Mouse (Mus musculus) cerebellum, adult 2 months (tissue): ENCODE measurements around the gene Mrpl14. TPM values are rescaled to one million over a fixed set of nuclear protein-coding genes. Genes with fewer than 3 reads are reported as not detected.
A peak's percentile ranks its signal among the peaks of the same experiment; 100 is the strongest.

Experiments
- DNase-seq, 2 experiments: peaks; one replicate each; pipeline ENCODE4 v3.0.0; 2021
- H3K27ac ChIP-seq: fragments of 200-500 bp; 2 replicates; pipeline ENCODE4 v1.5.1; 2012; ENCODE audit warnings: low read length, control low read depth, inconsistent platforms; ENCODE audit not compliant: insufficient read depth
- H3K27me3 ChIP-seq: fragments of 200-500 bp; 2 replicates; pipeline ENCODE4 v1.6.1; 2012; ENCODE audit warnings: inconsistent platforms, mild to moderate bottlenecking, low read length, moderate library complexity; ENCODE audit not compliant: control insufficient read depth, insufficient read depth
- H3K4me1 ChIP-seq: fragments of 200-500 bp; 2 replicates; pipeline ENCODE4 v1.6.1; 2011; ENCODE audit warnings: low read length; ENCODE audit not compliant: control insufficient read depth, insufficient read depth
- H3K4me3 ChIP-seq: fragments of 200-500 bp; replicated peaks from 2 replicates; pipeline ENCODE3; 2011; ENCODE audit warnings: mild to moderate bottlenecking, low read depth, low read length, control low read depth; ENCODE audit not compliant: insufficient read depth
- CTCF ChIP-seq: fragments of 200-500 bp; IDR thresholded peaks from 2 replicates; pipeline ENCODE4 v1.5.1; 2011; ENCODE audit warnings: low read depth, mild to moderate bottlenecking, control low read depth, low read length, moderate library complexity, borderline replicate concordance; ENCODE audit not compliant: insufficient read depth
- POLR2A ChIP-seq: fragments of 200-500 bp; IDR thresholded peaks from 2 replicates; pipeline ENCODE4 v1.6.1; 2011; ENCODE audit warnings: low read length, control low read depth, borderline replicate concordance; ENCODE audit not compliant: insufficient read depth
- WGBS: fragments of 180-500 bp; shearing (Covaris S2); methylation state at CpG from one replicate; pipeline ENCODE4 v1.1.7; 2018; 5-methylcytosine and 5-hydroxymethylcytosine counted together
- polyA plus RNA-seq: library from polyadenylated mRNA; depleted of rRNA; stranded (reverse); fragments of >200 nt; gene quantifications from 2 replicates; pipeline ENCODE4 v1.2.3, GENCODE M21; 2012; rRNA removed

The Mrpl14 gene
- polyA plus RNA-seq, 1 experiment = 78.4 TPM

- Histone ChIP-seq H3K27me3 (no peaks in the 10 kb centered on the region), H3K4me1 (peaks cover 16% of the 10 kb centered on the region), H3K27ac (peak overlapping the region; percentile 19), H3K4me3 (peak overlapping the region; percentile 71)
- WGBS = 30% methylated on average over 10 of the region's 10 CpGs
- DNase-seq = peak in 1 of 2 experiments; percentile 31
- no peak for TF ChIP-seq POLR2A
- TF ChIP-seq CTCF = no peak
Observed at GRCm38 (mm10) chr17:45737078-45737601, 51.0 kb downstream of the Mrpl14 start.

- Histone ChIP-seq H3K4me1 (no peaks in the 10 kb centered on the region), H3K27me3 (no peaks in the 10 kb centered on the region), H3K27ac (no peak overlapping the region), H3K4me3 (no peak overlapping the region)
- DNase-seq = no peak
- 70% methylated on average over 13 of the region's 13 CpGs for WGBS
- TF ChIP-seq CTCF (no peak), POLR2A (no peak)
Observed at GRCm38 (mm10) chr17:45742371-45743147, 56.4 kb downstream of the Mrpl14 start.

DNA sequence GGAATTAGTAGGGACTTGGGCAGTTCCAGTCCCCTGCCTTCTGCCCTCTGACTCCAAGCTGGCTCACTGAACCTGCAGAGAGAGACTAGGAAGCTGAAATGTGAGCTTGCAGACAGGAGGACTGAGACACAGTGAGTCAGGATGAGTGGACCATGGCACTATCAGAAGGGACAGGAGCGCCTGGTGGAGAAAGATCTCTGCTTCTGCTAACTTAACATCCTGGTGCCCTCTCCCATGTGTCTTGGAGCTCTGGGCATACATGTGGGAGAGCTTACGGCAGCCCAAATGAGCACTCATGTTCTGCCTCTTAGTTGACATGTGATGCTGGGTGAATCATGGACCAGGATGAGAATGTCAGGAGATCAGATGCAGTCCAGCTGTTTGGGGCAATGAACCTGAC lies 59.5 kb downstream of the Mrpl14 start:
- Histone ChIP-seq H3K4me3 (no peak overlapping the region), H3K27me3 (no peaks in the 10 kb centered on the region), H3K27ac (no peak overlapping the region), H3K4me1 (peaks cover 14% of the 10 kb centered on the region)
- DNase-seq = no peak
- TF ChIP-seq CTCF (no peak), POLR2A (no peak)
- 98% methylated on average over 2 of the region's 2 CpGs for WGBS

GRCm38 (mm10) chr17:45746755-45747154 lies 60.6 kb downstream of the Mrpl14 start:
- no peak for TF ChIP-seq CTCF
- no peak for TF ChIP-seq POLR2A
- DNase-seq = no peak
- WGBS = 68% methylated on average over 12 of the region's 12 CpGs
- peaks cover 14% of the 10 kb centered on the region for H3K4me1 ChIP-seq
- no peak overlapping the region for H3K4me3 ChIP-seq
- no peaks in the 10 kb centered on the region for H3K27me3 ChIP-seq
- H3K27ac ChIP-seq = no peak overlapping the region

GRCm38 (mm10) chr17:45747293-45747692 lies 61.2 kb downstream of the Mrpl14 start:
- DNase-seq = no peak

More at GRCm38 (mm10) chr17:45747293-45747692, 61.2 kb downstream of the Mrpl14 start:
- 94% methylated on average over 4 of the region's 4 CpGs for WGBS
- Histone ChIP-seq H3K4me1 (peaks cover 14% of the 10 kb centered on the region), H3K27me3 (no peaks in the 10 kb centered on the region), H3K4me3 (no peak overlapping the region), H3K27ac (no peak overlapping the region)
- TF ChIP-seq CTCF = no peak

Other genes starting within 250 kb of the Mrpl14 start
- 2.6 TPM in 2 replicates for gene Spats1, start 210.9 kb upstream of the Mrpl14 start, polyA plus RNA-seq
- gene Aars2, start 179.5 kb upstream of the Mrpl14 start, polyA plus RNA-seq = 43.9 and 44.3 TPM in 2 replicates
- gene Tcte1, start 162.9 kb upstream of the Mrpl14 start, polyA plus RNA-seq = 0.61 and 0.74 TPM in 2 replicates
- 125 and 130 TPM in 2 replicates for gene Tmem151b, start 136.6 kb upstream of the Mrpl14 start, polyA plus RNA-seq
- gene Nfkbie, start 130.6 kb upstream of the Mrpl14 start, polyA plus RNA-seq = 12.5 and 13.5 TPM in 2 replicates
- 71.3 and 74.0 TPM in 2 replicates for gene Slc35b2, start 122.4 kb upstream of the Mrpl14 start, polyA plus RNA-seq
- 915 and 924 TPM in 2 replicates for gene Hsp90ab1, start 113.1 kb upstream of the Mrpl14 start, polyA plus RNA-seq
- 72.2 and 75.6 TPM in 2 replicates for gene Slc29a1, start 86.7 kb upstream of the Mrpl14 start, polyA plus RNA-seq
- gene Mymx, start 84.2 kb upstream of the Mrpl14 start, polyA plus RNA-seq = not detected in 2 replicates
- gene Capn11, start 27.0 kb upstream of the Mrpl14 start, polyA plus RNA-seq = 3.8 and 4.7 TPM in 2 replicates
- gene Tmem63b, start 583 bp downstream of the Mrpl14 start, polyA plus RNA-seq = 196 and 199 TPM in 2 replicates
- 0.27 and 0.54 TPM in 2 replicates for gene 1600014C23Rik, start 47.5 kb downstream of the Mrpl14 start, polyA plus RNA-seq